ENCODE assay signal across 1 mouse cellular context in the genomic region with DNA sequence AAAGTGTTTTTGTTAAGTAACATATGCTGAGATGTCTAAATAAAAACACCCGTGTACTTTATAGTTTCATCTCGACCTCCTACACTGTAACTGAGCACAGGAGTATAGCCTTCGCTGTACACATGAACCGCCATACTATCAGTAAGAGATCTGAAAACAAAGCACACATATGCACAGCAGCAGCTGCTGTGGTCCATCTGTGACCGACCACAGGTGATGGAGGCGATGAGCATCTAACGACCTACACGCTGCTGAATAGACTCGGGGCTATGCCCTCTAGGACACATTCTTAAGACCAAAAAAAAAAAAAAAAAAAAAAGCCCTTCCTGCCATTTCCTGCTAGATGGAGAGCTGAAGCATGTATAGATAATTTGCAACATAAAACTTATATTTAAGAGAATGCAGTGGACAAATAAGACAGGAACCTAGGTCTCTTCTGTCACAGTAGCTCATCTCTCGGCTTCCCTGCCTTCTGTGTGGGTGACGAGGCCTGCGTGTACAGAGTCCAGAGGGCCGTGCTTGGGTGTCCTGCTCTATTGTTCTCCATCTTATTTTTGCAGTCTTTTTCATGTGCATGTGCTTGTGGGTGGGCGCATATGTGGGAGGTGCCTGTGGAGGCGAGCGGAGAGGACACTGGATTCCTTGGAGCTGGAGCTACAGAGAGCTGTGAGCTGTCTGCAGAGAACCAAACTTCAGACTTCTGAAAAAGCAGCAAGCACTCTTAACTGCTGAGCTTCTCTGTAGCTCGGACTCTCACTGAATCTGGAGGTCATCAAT.
A peak's percentile ranks its signal among the peaks of the same experiment; 100 is the strongest.
TF ChIP-seq lines count a peak whose summit lies in the region.

No protein-coding gene starts in this region.

TF ChIP-seq in myocyte, 11 proteins besides CTCF, POLR2A, EP300 and RAD21 (continued from another document):
- TF ChIP-seq POLR2AphosphoS2 (IDR thresholded peaks at IDR 0.05; ENCODE audit: insufficient read length, low read depth): no peak
- TF ChIP-seq MYOG (IDR thresholded peaks at IDR 0.05; ENCODE audit: control insufficient read depth in 1 of 3, insufficient read depth in 1 of 3, insufficient read length in 2 of 3, low read depth in 2 of 3): peak in 1 of 3 experiments; percentile 25
- TF ChIP-seq REST (IDR thresholded peaks at IDR 0.05; ENCODE audit: insufficient read depth, insufficient read length): no peak
- TF ChIP-seq TCF3 (IDR thresholded peaks at IDR 0.05; ENCODE audit: insufficient read length, low read depth): no peak
- TF ChIP-seq TCF12 (IDR thresholded peaks at IDR 0.05; ENCODE audit: insufficient read depth, poor library complexity, severe bottlenecking): no peak
- peak in 2 of 3 experiments; percentile 51 to 60 for TF ChIP-seq MYOD1 (IDR thresholded peaks at IDR 0.05; ENCODE audit: control insufficient read depth in 1 of 3, insufficient read length in 2 of 3, low read depth in 2 of 3)
- no peak for TF ChIP-seq E2F4 (IDR thresholded peaks at IDR 0.05; ENCODE audit: insufficient read depth)
